Mouse (Mus musculus) right cerebral cortex, postnatal 36 days (tissue): Measurements from ENCODE around the gene Kiz.

ENCODE experiments used
- DNase-seq, 2 experiments: peaks; one replicate each; pipeline ENCODE4 v3.0.0; 2022; ENCODE audit warnings: low spot score in 2 of 2, mixed read lengths in 1 of 2

Gene Kiz

DNA sequence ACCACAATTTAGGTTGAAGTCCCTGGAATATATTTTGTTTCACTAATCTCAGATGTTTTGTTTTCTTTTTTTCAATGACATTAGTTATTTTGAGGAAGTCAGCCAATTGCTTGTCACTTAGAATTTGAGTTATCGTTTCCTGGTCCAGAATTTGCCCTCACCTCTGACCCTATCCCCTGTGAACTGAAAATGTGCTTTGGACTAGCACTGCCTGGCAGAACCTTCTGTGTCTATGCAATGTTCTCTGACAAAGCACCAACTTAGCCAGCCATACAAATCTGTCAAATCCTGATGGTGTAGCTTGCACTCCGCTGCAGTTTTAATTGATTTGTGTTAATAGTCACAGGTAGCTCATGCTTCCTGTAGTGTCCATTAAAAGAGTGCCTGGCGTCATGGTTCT is 10.1 kb downstream of the Kiz start:
- no peak for DNase-seq

DNA sequence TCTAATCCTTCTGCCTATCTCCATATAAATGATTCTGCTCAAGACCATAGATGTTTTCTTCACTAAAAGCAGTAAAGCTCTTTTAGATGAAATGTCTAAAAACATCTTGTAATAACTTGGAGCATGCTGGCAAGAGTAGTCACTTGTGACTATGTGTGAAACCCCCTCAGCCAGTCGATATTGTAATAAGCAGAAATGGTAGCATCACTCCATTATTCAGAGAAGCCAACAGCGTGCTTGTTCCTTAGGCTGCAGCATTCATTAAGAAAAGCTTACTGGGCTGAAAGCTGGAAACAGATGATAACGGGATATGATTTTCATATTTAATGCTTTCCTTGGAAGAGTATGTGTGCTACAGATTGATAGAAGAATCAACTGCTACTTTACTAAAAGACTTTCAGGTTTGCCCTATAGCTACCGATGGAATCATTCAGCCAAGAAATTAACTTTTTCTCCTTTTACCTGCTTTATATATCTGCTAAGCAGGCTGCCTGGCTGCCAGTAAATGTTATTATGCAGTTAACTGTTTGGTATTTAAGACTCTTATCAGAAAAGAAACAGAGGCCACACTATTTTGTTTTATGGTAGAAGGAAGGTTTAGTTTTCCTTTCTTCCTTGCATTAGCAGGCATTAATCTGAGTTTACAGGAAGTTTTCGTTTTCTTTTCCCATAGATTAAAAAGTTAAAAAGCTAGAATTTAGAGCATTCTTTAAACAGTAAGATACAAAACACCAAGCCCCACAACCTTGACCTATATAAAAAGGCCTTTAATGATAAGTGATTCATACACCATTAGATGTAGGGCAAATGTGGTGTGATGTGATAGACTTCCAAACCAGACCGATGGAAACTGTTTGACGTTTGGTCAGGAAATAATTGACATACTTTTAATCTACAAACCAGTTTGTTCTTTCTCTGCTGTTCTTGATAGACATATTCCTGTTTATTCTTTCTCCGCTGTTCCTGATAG is 15.9 kb downstream of the Kiz start:
- DNase-seq = no peak

DNA sequence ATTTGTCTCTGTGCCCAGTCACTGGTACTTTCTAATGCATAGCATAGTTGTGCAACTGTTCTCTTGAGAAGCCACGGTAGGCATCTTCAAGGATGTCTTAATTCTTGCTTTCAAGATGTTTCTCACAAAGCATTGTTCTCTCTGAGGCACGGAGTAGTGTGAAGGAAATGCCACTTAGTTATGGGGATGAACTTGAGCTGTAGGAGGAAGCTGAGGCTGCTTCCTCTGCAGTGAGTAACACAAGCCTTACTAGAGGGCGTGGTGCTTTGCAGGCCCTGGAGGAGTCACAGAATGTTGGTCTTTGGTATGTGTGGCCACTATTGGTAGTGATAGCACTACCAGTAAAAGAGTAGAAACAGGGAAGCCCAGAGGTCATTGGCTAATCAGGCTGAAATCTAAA is 17.0 kb downstream of the Kiz start:
- DNase-seq = no peak

DNA sequence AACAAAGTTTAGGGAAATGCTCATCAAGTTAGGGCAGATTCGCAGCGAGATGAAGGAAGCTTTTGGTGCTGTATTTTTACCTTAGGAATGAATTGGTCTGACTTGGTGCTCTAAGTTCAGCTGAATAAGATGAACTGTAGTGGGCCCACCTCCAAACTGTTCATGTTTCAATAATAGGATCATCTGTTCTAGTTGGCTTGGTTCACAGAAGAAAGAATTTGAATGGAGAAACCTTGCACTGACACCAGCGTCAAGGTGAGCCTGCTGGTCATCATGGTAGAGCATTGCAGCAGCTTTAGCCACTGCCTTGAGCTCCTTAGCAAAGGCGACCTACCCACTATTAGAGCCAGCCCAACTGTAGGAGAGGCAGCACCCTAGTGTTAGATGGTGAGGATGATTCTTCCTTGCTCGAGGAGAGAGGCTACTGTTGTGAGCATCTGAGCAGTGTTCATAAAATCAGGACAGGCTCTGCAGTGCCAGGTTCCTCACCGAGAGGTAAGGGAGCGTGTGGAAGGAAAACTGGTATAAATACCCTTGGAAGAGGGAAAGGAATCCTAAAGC is 18.3 kb downstream of the Kiz start:
- DNase-seq = no peak

DNA sequence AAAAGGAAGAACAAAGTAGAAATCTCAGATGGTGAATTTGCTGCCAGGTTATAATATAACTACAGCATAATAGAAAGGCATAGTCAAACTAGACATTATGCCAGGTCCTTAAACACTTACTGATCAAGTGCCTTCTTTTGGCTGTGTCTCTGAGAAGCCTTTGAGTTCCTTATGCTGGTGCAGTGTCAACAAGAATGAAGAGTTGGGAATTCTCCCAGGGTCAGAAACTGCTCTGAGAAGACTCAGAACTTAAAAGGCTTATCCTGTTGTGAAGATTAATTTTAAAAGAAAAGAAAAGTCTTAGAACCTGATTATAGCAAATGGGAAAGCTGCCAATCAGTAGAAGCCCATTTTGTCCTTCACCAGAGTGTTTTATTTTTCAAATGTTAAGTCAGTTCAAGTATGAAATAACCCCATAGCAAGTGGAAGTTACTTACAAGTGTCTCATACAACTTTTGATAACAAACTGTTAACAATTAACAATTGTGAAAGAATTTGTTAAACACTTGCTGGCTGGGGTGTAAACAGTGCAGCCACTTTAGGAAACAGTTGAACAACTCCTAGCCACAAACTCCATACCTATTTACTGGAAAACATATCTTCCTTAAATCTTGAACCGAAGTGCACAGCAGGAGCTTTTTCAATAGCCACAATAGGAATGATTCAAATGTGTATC is 21.9 kb downstream of the Kiz start:
- DNase-seq = no peak

DNA sequence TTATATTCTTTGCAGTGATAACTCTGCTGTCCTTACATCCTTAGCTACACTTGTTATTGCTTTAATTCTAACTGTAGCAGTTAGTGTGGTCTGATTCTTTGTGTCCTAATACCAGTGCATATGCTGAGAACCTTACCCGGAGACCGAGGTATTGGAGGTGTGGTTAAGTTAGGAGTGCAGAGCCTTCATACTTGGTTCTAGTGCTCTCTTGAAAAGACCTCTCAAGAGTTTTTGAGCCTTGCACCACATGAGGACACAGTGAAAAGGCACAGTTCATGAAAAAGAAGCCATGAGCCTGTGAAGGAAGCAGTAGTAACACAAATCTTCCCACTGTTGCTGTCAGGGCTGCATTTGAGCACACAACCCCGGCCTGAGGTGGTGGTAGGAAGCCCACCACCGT is 26.0 kb downstream of the Kiz start:
- DNase-seq = no peak

DNA sequence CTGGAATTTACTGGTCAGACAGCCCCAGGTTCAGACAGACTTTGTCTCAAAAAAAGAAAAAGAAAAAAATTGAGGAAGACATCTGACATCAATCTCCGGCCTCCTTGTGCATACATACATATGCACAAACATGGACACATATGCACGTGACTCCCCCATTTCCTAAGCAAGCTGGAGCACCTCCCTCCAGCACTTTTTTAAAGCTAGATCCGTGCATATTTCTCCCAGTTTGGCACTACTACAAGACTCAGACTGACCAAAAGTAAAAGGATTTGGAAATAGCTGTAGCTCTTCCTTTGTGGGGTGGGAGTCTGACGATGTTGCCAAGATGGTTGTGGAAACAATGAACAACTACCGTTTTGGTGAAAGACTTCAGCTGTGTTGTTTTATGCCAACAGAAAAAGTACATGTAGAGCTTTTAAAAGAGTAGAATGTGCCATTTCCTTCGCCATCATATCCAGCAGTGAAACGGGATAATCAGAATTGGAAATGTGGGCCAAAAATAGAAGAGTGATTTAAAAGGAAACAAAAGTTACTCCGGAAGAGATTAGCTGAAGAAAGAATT is 28.7 kb downstream of the Kiz start:
- DNase-seq = no peak

DNA sequence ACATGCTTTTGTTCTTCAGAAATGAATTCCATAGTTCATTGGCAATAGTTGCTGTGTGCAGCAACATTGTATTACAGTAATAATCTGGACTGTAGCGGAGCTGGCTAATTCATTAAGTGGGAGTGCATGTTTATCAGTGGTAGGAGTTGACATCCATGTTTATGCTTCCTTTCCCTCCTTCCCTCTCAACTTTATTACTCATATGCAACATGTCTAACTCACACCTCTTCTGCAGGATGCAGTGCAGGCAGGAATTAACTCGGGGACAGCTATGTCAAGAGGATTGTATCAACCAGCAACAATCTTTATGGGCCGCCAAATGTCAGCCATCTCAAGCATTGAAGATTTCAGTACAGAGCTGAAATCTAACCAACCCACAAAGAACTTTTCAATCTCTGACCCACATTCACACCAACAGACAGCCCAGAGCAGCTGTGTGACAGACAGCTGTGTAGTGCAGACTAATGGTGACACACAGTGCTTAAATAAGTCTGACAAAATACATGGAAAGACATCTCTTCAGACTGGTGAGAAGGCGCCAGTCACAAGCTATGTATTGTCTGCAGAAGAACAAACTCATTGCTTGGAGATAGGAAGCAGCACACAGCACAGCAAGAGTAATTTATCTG is 33.2 kb downstream of the Kiz start:
- no peak for DNase-seq

DNA sequence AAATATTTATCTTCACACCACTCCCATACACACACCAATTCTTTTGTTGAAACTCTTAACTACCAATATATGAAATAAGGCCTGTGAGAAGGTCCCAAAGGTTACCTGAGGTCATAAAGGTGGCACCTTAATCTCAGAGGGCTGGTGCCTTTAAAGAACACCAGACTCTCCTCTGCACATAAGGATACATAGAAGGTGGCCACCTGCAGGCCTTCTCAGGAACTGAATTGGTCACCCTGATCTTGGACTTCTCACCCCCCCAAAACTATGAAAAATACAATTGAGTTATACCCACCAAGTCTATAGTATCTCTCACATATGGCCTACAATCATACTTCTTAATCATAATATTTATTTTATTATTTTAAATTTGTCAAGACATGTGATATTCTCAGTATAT is 43.3 kb downstream of the Kiz start:
- no peak for DNase-seq

DNA sequence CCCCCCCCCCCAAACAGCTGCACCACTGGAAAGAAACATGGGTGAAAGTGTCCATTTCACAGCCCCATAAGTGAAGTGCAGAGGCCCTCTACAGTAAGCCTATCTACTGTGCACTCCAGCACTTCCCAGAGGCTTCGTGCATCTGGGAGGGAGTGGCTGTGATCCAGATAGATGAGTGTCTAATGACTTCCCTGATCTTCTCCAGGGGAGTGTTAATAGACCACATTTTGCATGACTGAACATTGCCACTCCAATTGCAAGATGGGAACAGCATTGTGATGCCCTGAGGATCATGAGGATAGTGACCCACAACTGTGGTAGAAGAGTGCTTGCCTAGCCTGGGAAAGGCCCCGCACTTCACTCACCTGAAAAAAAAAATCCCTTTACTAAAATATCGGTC is 60.4 kb downstream of the Kiz start:
- no peak for DNase-seq

DNA sequence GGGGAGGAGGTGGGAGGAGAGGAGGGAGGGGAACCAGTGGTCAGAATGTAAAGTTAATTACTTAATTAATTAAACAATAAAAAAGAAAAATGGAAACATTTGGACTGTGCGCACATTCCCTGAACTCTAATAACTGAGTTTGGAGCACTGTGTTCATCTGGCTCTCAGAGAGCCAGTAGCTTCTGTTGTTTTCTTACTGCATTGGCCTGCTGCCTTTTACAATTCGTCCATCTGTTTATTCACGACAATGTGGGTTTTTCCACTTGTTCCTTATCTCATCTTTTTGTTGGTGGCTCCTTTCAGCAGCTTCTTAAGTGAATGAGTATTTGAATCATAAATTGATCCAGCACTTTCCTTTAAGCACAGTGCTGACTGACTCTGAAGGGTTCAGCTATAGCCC is 62.1 kb downstream of the Kiz start:
- DNase-seq = no peak

DNA sequence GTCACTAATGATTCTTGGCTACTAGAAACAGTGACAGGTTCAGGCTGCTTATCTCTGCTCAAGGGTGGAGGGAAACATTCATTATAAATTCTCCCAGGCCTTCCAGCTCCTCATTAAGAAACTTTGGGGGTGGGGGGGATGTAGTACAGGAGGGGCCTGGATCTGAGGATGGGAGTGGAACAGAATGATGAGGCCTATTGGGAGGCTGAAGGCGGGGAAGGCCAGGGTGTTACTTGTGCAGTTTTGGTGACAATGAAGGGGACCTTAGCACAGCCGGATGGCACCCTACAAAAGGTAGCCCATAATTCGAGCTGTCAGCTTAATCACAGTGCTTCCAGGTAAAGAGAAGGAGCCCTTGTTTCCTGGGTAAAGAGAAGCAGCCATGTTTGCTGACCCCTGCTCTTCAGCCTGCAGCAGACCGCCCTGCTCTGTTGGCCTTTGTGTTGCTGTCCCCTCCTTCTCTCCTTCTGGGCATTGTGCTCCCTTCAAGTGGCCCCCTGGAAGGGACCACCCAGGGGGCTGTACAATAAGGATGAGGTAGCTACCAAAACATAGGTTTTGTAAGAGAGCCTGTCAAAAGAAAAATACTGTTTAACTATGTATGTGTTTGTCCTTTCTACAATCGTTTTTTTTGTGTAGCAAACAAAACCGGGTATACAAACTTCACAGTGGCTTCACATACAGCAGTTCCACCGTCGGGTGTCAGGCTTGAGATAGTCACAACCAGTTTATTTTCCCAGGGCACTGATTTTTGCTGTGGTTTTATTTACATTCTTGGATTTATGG is 64.9 kb downstream of the Kiz start:
- no peak for DNase-seq

DNA sequence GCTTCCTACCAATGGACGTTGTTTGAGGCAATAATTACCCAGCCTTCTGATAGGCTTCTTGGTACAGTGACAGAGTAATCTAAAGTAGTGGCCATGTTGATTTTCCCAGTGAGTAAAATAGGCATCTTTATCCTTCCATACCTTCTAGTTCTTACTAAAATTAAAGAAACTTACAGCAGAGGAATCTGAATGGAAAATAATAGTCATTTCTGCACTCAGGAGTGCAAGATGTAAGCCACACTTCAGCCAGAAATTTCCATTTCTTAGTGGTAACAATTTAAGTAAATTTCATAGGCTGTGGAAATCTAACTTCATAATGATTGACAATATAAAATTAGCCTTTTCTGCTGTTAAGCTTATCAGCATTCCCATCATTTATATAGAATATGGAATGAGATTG is 69.6 kb downstream of the Kiz start:
- DNase-seq = no peak

DNA sequence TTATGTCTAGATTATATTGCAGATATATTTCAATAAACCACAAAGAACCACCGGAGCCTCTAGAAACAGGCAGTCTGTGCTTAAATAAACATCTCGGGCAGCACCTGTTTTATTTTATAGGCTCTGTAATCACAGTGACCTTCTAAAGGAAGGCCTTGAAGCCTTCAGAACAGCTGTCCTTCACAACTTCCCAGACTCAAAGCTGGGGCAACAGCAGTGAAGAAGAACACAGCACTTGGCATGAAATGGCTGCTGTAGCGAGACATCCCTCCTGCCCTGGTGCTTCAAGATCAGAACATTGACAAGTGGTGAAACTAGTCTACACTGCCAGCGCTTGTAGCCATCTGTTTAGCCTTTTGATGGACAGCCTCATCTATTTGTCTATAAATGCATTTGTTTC is 70.2 kb downstream of the Kiz start:
- no peak for DNase-seq

DNA sequence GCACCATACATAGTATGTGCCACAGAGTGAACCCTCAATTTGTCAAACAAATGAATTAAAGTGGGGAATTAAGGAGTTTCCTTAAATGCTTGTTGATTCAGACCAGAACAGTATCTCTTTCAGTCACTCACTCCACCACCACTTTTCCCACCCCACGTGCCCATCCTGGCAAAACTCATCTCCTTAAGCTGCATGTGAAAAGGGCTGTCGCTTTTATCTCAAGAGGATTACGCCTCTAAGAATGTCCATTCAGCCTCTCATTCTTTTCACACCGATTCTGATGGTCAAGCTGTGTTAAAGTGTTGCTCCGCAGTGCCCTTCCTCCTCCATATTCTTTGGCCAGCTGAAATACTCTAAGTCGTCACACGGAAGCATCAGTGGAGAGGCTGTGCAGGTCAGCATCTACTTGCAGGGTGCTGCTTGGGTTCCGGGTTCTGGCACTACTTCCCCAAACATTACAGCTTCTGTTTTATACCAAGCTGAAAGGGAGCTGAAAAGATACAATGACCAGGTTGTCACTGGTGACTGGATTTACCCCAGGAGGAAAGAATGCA is 92.6 kb downstream of the Kiz start:
- DNase-seq = no peak

DNA sequence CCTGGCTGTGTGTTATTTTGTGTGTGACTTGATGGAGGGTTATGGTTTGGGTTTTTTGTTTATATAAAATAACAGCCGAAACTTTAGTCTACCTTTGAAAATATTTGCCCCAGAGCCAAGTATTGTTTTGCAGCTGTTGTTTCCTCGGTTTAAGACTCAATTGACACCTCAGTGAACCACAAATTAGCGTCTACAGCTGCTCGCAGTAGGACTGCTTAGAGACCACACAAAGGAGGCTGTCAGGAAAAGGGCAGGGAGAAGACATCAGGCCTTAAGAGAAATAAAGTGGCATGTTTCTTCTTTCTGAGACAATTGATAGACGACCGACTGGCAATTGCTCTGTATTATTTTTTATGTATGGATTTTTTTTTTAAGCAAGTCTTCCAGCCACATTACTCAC is 100.7 kb downstream of the Kiz start:
- no peak for DNase-seq

DNA sequence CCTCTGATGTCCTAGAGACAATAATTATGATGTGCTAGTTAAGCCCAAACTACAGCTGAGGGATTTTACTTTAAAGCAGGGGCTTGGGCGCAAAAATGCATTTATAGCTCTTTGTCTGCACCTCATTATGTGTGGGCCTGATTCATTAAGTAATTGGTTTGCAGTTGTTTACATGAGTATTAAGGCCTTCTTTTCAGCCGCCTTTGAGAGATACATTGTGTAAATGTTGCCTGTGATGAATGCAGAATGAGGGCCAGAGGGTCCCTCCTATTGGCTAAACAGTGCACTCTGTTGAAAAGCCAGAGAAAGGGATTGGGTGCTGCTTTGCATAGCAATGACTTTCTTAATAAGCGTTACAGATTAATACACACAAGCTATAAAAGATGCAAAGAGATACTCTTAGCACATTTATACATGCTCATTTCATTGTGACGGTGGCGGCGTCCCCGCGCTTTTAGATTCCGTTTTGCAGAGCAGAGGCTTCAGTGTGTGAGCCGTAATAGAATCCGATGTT is 102.8 kb downstream of the Kiz start:
- DNase-seq = peak; percentile 8 to 22

DNA sequence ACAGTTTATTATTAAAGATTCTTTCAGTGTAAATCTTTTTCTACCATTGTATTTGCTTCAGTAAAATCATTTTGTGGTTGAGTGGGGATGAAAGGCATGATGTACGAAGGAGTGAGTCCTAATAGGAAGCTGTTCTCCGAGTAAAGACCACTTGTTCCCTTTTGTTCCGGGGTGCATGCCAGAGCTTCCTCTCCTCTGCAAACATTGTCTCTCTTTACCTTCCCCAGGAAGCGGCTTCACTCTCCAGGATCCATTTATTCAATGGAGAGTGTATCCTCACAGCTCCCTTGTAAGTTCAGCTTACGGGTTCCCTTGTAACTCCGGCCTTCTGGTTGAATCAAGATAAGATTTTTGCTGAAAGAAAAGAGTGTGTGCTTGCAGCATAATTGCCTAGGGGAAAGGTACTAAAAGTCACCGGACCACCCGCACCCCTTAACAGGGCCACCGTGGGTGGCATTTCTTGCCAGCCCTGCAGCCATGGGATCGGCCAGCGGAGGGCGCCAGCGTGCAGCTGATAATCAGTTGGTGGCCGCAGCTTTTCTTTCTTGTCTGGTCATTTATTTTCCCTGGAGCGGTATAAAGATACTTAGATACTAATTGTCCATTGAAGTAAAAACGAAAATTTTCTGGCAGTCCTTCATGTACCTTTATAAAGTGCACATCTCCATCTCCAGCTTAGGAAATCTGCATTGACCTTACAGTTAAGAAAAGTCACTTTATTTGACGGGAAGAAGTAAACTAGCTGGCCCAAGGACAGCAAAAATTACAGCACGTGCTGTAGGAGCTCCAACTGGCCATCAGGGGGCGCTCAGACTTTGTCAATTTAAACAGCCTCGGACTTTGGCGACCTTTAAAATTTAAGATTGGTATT is 103.5 kb downstream of the Kiz start:
- peak; percentile 66 to 68 for DNase-seq

DNA sequence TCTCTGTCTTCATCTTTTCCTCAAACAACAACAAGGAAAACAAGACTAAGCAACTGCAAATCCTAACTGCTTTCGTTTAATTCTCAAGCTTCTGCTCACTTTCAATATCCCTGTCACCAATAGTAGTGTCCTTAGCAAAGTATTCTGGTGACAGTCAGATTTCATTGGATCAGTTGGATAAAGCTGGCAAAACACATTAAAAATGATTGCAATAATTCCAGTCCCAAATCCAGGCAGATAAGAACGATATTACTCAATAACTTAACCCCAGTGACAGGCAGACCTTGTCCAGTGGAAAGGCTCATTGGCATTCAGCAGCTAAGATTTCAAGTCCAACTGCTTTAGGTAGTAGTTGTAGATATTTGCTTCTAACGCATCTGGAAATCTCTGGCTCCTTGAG is 119.4 kb downstream of the Kiz start:
- no peak for DNase-seq
